Mouse (Mus musculus): ENCODE results near the gene Frs2.
"Not testable (repeated sequence)": the region's sequence is repeated elsewhere in the genome, so short reads cannot be mapped to it uniquely, and the experiment has no call there.

The Frs2 gene

GRCm38 (mm10) chr10:117147463-117148360, 622 bp downstream of the Frs2 start:
- no peak for DNase-seq (ENCODE audit: low read depth, low spot score)

GRCm38 (mm10) chr10:117146421-117146820, 1.9 kb downstream of the Frs2 start:
- no peak for DNase-seq (ENCODE audit: low read depth, low spot score)

- DNase-seq (ENCODE audit: low read depth, low spot score) = no peak
Observed at GRCm38 (mm10) chr10:117145546-117146265, 2.6 kb downstream of the Frs2 start.

GRCm38 (mm10) chr10:117144628-117145027, 3.7 kb downstream of the Frs2 start:
- peak; percentile 51 for DNase-seq (ENCODE audit: low read depth, low spot score)

GRCm38 (mm10) chr10:117144071-117144470, 4.3 kb downstream of the Frs2 start:
- no peak for DNase-seq (ENCODE audit: low read depth, low spot score)

- DNase-seq (ENCODE audit: low read depth, low spot score) = no peak
Observed at GRCm38 (mm10) chr10:117143311-117143710, 5.0 kb downstream of the Frs2 start.

- DNase-seq (ENCODE audit: low read depth, low spot score) = no peak
Observed at GRCm38 (mm10) chr10:117141939-117142552, 6.3 kb downstream of the Frs2 start.

GRCm38 (mm10) chr10:117131506-117131905, 16.8 kb downstream of the Frs2 start:
- not testable (repeated sequence) for DNase-seq (ENCODE audit: low read depth, low spot score)

GRCm38 (mm10) chr10:117130037-117130436, 18.3 kb downstream of the Frs2 start:
- peak; percentile 55 for DNase-seq (ENCODE audit: low read depth, low spot score)

- DNase-seq (ENCODE audit: low read depth, low spot score) = no peak
Observed at GRCm38 (mm10) chr10:117128693-117129092, 19.6 kb downstream of the Frs2 start.

- DNase-seq (ENCODE audit: low read depth, low spot score) = no peak
Observed at GRCm38 (mm10) chr10:117127480-117127879, 20.9 kb downstream of the Frs2 start.

- DNase-seq (ENCODE audit: low read depth, low spot score) = no peak
Observed at GRCm38 (mm10) chr10:117126719-117127118, 21.6 kb downstream of the Frs2 start.

GRCm38 (mm10) chr10:117126233-117126632, 22.1 kb downstream of the Frs2 start:
- no peak for DNase-seq (ENCODE audit: low read depth, low spot score)

GRCm38 (mm10) chr10:117121448-117121847, 26.9 kb downstream of the Frs2 start:
- DNase-seq (ENCODE audit: low read depth, low spot score) = no peak

- DNase-seq (ENCODE audit: low read depth, low spot score) = no peak
Observed at GRCm38 (mm10) chr10:117120051-117120666, 28.2 kb downstream of the Frs2 start.

GRCm38 (mm10) chr10:117119531-117119930, 28.8 kb downstream of the Frs2 start:
- DNase-seq (ENCODE audit: low read depth, low spot score) = peak; percentile 77

- peak; percentile 21 for DNase-seq (ENCODE audit: low read depth, low spot score)
Observed at GRCm38 (mm10) chr10:117118421-117118831, 29.9 kb downstream of the Frs2 start.

GRCm38 (mm10) chr10:117115652-117116051, 32.7 kb downstream of the Frs2 start:
- no peak for DNase-seq (ENCODE audit: low read depth, low spot score)

GRCm38 (mm10) chr10:117112545-117112944, 35.8 kb downstream of the Frs2 start:
- DNase-seq (ENCODE audit: low read depth, low spot score) = no peak

- DNase-seq (ENCODE audit: low read depth, low spot score) = peak; percentile 20
Observed at GRCm38 (mm10) chr10:117111455-117111854, 36.9 kb downstream of the Frs2 start.

GRCm38 (mm10) chr10:117110271-117110670, 38.1 kb downstream of the Frs2 start:
- no peak for DNase-seq (ENCODE audit: low read depth, low spot score)

GRCm38 (mm10) chr10:117106686-117107085, 41.6 kb downstream of the Frs2 start:
- no peak for DNase-seq (ENCODE audit: low read depth, low spot score)
